Mouse (Mus musculus) cerebellum, adult 2 months (tissue): ENCODE results near the gene Igf1r.

Experiments
- CTCF ChIP-seq: fragments of 200-500 bp; IDR thresholded peaks from 2 replicates; pipeline ENCODE4 v1.5.1; 2011; ENCODE audit warnings: low read depth, mild to moderate bottlenecking, control low read depth, low read length, moderate library complexity, borderline replicate concordance; ENCODE audit not compliant: insufficient read depth
- POLR2A ChIP-seq: fragments of 200-500 bp; IDR thresholded peaks from 2 replicates; pipeline ENCODE4 v1.6.1; 2011; ENCODE audit warnings: low read length, control low read depth, borderline replicate concordance; ENCODE audit not compliant: insufficient read depth

- TF ChIP-seq CTCF (no peak), POLR2A (no peak)
Observed at GRCm38 (mm10) chr7:68022188-68022587, 69.6 kb downstream of the Igf1r start.
